Mouse (Mus musculus) liver, embryonic 14.5 days (tissue): ENCODE results near the gene Nepn.

ENCODE experiments used
- CTCF ChIP-seq: IDR thresholded peaks from 2 replicates; pipeline ENCODE4 v1.5.1; 2016; ENCODE audit warnings: antibody characterized with exemption, low read depth, control low read depth
- EP300 ChIP-seq: IDR thresholded peaks from 2 replicates; pipeline ENCODE4 v1.6.1; 2016; ENCODE audit warnings: antibody characterized with exemption, low read depth

DNA sequence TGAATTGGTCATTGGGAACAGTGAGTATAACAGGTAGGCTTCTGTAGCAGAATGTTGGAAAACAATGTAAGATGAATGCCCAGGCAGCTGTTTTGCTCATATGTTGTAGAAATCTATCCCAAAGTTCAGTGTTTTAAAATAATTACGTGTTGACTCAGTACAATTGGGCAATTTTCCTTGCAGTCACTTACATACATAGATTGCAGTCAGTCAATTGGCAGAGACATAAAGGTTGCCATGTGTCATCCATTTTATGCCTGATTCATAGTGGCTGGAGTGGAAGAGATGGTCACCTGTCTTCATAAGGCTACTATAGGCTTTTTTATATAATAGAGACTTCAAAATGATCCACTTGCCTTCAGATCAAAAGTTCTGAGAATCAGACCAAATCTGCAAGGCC is 31.8 kb downstream of the Nepn start:
- TF ChIP-seq EP300 (no peak), CTCF (no peak)
